Mouse (Mus musculus): Measurements from ENCODE around the gene Gsk3b.

DNA sequence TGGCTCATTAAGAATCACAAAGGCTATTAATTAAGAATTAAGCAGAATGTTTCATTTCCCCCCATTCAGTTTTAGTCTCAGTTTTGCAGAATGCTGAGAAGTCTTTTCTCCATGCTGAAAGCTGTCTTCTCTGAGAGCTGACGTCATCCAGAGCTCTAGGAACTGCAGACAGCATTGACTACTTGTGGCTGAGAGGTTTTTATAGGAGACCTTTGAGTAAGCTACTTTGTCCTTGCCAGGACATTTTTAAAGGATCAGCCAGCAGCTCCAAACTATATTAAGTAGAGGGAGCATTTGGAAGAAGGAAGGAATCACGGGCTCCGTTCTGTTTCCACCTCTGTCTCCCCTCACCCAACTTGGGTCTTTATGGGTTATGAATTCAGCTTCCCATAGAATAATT lies 17.7 kb downstream of the Gsk3b start:
- TF ChIP-seq CTCF (IDR thresholded peaks at IDR 0.05; ENCODE audit: low read depth) (no peak), EP300 (optimal IDR thresholded peaks at IDR 0.05) (no peak)
